Comparison of ENCODE assay signal across 8 mouse cellular contexts in genomic region chr5:114569918-114570670, GRCm38 (mm10). TPM values are rescaled to one million over a fixed set of nuclear protein-coding genes. Genes with fewer than 3 reads are reported as not detected.
DNase-seq lines count a peak whose midpoint lies in the region; ATAC-seq and TF ChIP-seq lines count a peak whose summit lies in the region.

No protein-coding gene starts in this region.

- peak; percentile 42 for ATAC-seq in forebrain, postnatal 0 days
- no peak for ATAC-seq in hindbrain, embryonic 13.5 days (ENCODE audit: low FRiP score)

- H3K9ac ChIP-seq in forebrain, postnatal 0 days = no peak overlapping the region
- H3K9ac ChIP-seq in hindbrain, embryonic 13.5 days = peak overlapping the region; percentile 90

- peak; percentile 71 for DNase-seq in ovary, adult 18-20 months (ENCODE audit: low spot score)
- no peak for DNase-seq in ovary, postnatal 10 days (ENCODE audit: low spot score)
- DNase-seq in forebrain, postnatal 0 days = peak; percentile 89
- peak; percentile 63 to 71 for DNase-seq in left cerebral cortex, adult 2 months (ENCODE audit: extremely low spot score in 1 of 2, low spot score in 2 of 2)
- peak; percentile 90 for DNase-seq in lung, postnatal 25 days (ENCODE audit: low spot score)
- peak; percentile 58 for DNase-seq in skeletal muscle tissue, adult 2 months (ENCODE audit: low read depth, low spot score)
- no peak for DNase-seq in c-Kit-positive CD71-positive TER-119-positive erythroid progenitor cells, embryonic 14.5 days (ENCODE audit: low spot score)

- H3K36me3 ChIP-seq in forebrain, postnatal 0 days (ENCODE audit: insufficient read depth) = no peaks in the 10 kb centered on the region
- H3K36me3 ChIP-seq in hindbrain, embryonic 13.5 days = no peaks in the 10 kb centered on the region

- peak overlapping the region; percentile 83 for H3K4me2 ChIP-seq in forebrain, postnatal 0 days (ENCODE audit: low read depth)
- peak overlapping the region; percentile 81 for H3K4me2 ChIP-seq in hindbrain, embryonic 13.5 days

- no peak overlapping the region for H3K27ac ChIP-seq in forebrain, postnatal 0 days (ENCODE audit: low read depth, low read length)
- H3K27ac ChIP-seq in hindbrain, embryonic 13.5 days = peak overlapping the region; percentile 93
- no peak overlapping the region for H3K27ac ChIP-seq in left cerebral cortex, adult 2 months

- H3K9me3 ChIP-seq in forebrain, postnatal 0 days (ENCODE audit: low read length) = no peaks in the 10 kb centered on the region
- no peaks in the 10 kb centered on the region for H3K9me3 ChIP-seq in hindbrain, embryonic 13.5 days

- H3K27me3 ChIP-seq in forebrain, postnatal 0 days (ENCODE audit: insufficient read depth, low read length) = peaks cover 5% of the 10 kb centered on the region
- H3K27me3 ChIP-seq in hindbrain, embryonic 13.5 days = peaks cover 8% of the 10 kb centered on the region; the same call in 1 of the 2 replicates

- intact Hi-C loops in left cerebral cortex, adult 2 months (cut with DNase I) = loop anchor here (5.0 kb wide), 1 partner anchor 663 kb away; the partner anchor contains the start of gene Coro1c

- TF ChIP-seq CTCF in forebrain, postnatal 0 days (IDR thresholded peaks at IDR 0.05; ENCODE audit: low read depth) = no peak
- TF ChIP-seq CTCF in left cerebral cortex, adult 2 months (IDR thresholded peaks at IDR 0.05) = no peak

- peaks cover 42% of the 10 kb centered on the region for H3K4me1 ChIP-seq in forebrain, postnatal 0 days (ENCODE audit: insufficient read depth)
- H3K4me1 ChIP-seq in hindbrain, embryonic 13.5 days (replicated peaks) = peaks cover 73% of the 10 kb centered on the region

- WGBS in forebrain, postnatal 0 days = 6% methylated on average over 13 of the region's 16 CpGs
- WGBS in hindbrain, embryonic 13.5 days = 21% methylated on average over 11 of the region's 16 CpGs

- H3K4me3 ChIP-seq in forebrain, postnatal 0 days (ENCODE audit: low read depth, low read length) = peak overlapping the region; percentile 76
- peak overlapping the region; percentile 82 for H3K4me3 ChIP-seq in hindbrain, embryonic 13.5 days
- peak overlapping the region; percentile 85 for H3K4me3 ChIP-seq in left cerebral cortex, adult 2 months

RNA-seq across cellular contexts. Expression of gene Fam222a, which starts 2.3 kb away (rescaled TPM):
- total RNA-seq in forebrain, postnatal 0 days (2014; rRNA removed) = 6.2 and 8.2 TPM in 2 replicates
- 2.9 and 3.4 TPM in 2 replicates for polyA plus RNA-seq in forebrain, postnatal 0 days (2015; fragmentation: Nextera tagmentation; extraction: Ambion mirVana)
- 5.8 and 6.4 TPM in 2 replicates for polyA plus RNA-seq in hindbrain, embryonic 13.5 days (2015; fragmentation: Nextera tagmentation; extraction: Ambion mirVana)
- 1 to 10 TPM; 7.9 to 9.0 TPM for total RNA-seq in left cerebral cortex, adult 2 months (2021)

Comparison
In these comparisons a context has a peak if more than half of its experiments do, and no peak if none do; other contexts are left out.
1. DNase-seq: peak in ovary, adult 18-20 months (single experiment), forebrain, postnatal 0 days (single experiment), left cerebral cortex, adult 2 months (2 of 2), lung, postnatal 25 days (single experiment) and skeletal muscle tissue, adult 2 months (single experiment); none in ovary, postnatal 10 days (single experiment) and c-Kit-positive CD71-positive TER-119-positive erythroid progenitor cells, embryonic 14.5 days (single experiment).
2. Peak in every context shown above with its lines, with median percentiles within 50 percentile points of each other: H3K4me3 ChIP-seq.